Mouse (Mus musculus): Measurements from ENCODE around the gene Fgf13. TPM values are rescaled to one million over a fixed set of nuclear protein-coding genes. Genes with fewer than 3 reads are reported as not detected.

Gene Fgf13
- total and polyA plus RNA-seq, 3 experiments, result not detected

DNA sequence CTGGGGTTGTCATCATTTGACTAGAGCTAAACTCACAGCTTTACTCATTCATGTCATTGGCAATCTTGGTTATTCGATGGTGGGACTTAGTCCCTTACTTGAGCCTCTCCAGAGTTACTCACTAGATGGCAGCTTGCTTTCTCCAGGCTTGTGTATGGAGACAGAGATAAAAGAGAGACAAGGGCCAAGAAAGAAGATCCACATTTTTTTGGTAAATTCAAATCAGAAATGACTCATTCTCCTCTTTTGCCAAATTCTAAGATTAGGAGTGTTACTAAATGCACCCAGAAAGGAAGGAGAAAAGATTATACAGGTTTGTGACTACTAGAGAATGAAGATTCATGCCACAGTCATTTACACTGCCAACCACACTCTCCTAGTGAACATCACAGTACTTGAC is 532.9 kb downstream of the Fgf13 start:
- no peak for DNase-seq (ENCODE audit: extremely low read depth)
- in situ Hi-C loops (cut with MboI; ENCODE audit: low pct_ligation_motif_present, low pct_unique_long_range_greater_than_20kb, low sequenced_read_pairs), result no loop called here
- Histone ChIP-seq H3K79me2 (replicated peaks; ENCODE audit: control insufficient read depth, extremely low read depth, insufficient read depth, poor library complexity, severe bottlenecking) (no peaks in the 10 kb centered on the region), H3K9ac (ENCODE audit: insufficient read depth, low read depth) (no peak overlapping the region), H3K4me1 (ENCODE audit: control insufficient read depth in 1 of 2, insufficient read depth in 2 of 2) (no peaks in the 10 kb centered on the region), H3K9me3 (replicated peaks; ENCODE audit: low read length) (no peaks in the 10 kb centered on the region), H3K27me3 (replicated peaks) (no peaks in the 10 kb centered on the region), H3K36me3 (replicated peaks in 1 of 2; ENCODE audit: control insufficient read depth in 1 of 2, insufficient read depth in 1 of 2, low read length in 1 of 2) (no peaks in the 10 kb centered on the region), H3K4me3 (replicated peaks in 1 of 3; ENCODE audit: low read depth in 2 of 3, low read length in 2 of 3, poor library complexity in 1 of 3) (no peak overlapping the region), H3K4me2 (ENCODE audit: insufficient read depth, low read depth, poor library complexity, severe bottlenecking) (no peak overlapping the region), H3K27ac (ENCODE audit: insufficient read depth, low read depth) (no peak overlapping the region)
- TF ChIP-seq CHD1 (IDR thresholded peaks at IDR 0.05; ENCODE audit: low read depth, low read length) (no peak), JUND (conservative IDR thresholded peaks at IDR 0.05; ENCODE audit: low read depth, low read length) (no peak), TBP (conservative IDR thresholded peaks at IDR 0.05; ENCODE audit: low read depth, low read length) (no peak), IRF4 (IDR thresholded peaks at IDR 0.05; ENCODE audit: low read depth, low read length) (no peak), KAT2A (IDR thresholded peaks at IDR 0.05; ENCODE audit: insufficient replicate concordance, low read length) (no peak)
- dilution Hi-C loops (cut with MboI; ENCODE audit: extremely low pct_ligation_motif_present, extremely low pct_unique_long_range_greater_than_20kb, low sequenced_read_pairs), result no loop called here
